Mouse (Mus musculus) C2C12 (cell line): ENCODE measurements around the gene Sympk. TPM values are rescaled to one million over a fixed set of nuclear protein-coding genes. Genes with fewer than 3 reads are reported as not detected.

Experiments used
- H3K27me3 ChIP-seq: one replicate; pipeline ENCODE4 v1.6.1; 2011; ENCODE audit not compliant: control insufficient read depth, insufficient read depth, insufficient read length
- H3K36me3 ChIP-seq: one replicate; pipeline ENCODE4 v1.6.1; 2011; ENCODE audit not compliant: control insufficient read depth, insufficient read depth
- H3K4me3 ChIP-seq: one replicate; pipeline ENCODE4 v1.5.1; 2011; ENCODE audit warnings: mild to moderate bottlenecking, control low read depth; ENCODE audit not compliant: poor library complexity, insufficient read depth, severe bottlenecking
- H3K79me2 ChIP-seq: one replicate; pipeline ENCODE4 v1.6.1; 2011; ENCODE audit not compliant: control insufficient read depth, insufficient read depth
- H3K79me3 ChIP-seq: one replicate; pipeline ENCODE4 v1.6.1; 2011; ENCODE audit warnings: low read depth, control low read depth
- H3ac ChIP-seq: one replicate; pipeline ENCODE3; 2011; ENCODE audit warnings: low read depth; ENCODE audit not compliant: control insufficient read depth, insufficient read length
- CEBPB ChIP-seq: IDR thresholded peaks from one replicate; pipeline ENCODE4 v1.6.1; 2011; ENCODE audit warnings: low read depth, mild to moderate bottlenecking, control low read depth, moderate library complexity
- CTCF ChIP-seq: IDR thresholded peaks from one replicate; pipeline ENCODE4 v1.5.1; 2011; ENCODE audit not compliant: control insufficient read depth, insufficient read depth, insufficient read length
- FOSL1 ChIP-seq: IDR thresholded peaks from one replicate; pipeline ENCODE4 v1.8.0; 2011; ENCODE audit warnings: mild to moderate bottlenecking, low read length; ENCODE audit not compliant: poor library complexity, insufficient read depth, severe bottlenecking
- MAX ChIP-seq: IDR thresholded peaks from one replicate; pipeline ENCODE4 v1.6.1; 2011; ENCODE audit warnings: mild to moderate bottlenecking, control low read depth
- MYOD1 ChIP-seq: IDR thresholded peaks from one replicate; pipeline ENCODE4 v1.6.1; 2011; ENCODE audit warnings: low read depth; ENCODE audit not compliant: control insufficient read depth, insufficient read length
- MYOG ChIP-seq: IDR thresholded peaks from one replicate; pipeline ENCODE4 v1.6.1; 2011; ENCODE audit not compliant: control insufficient read depth, insufficient read length; ENCODE audit errors: extremely low read depth
- USF1 ChIP-seq: IDR thresholded peaks from one replicate; pipeline ENCODE4 v1.6.1; 2011; ENCODE audit warnings: low read depth, mild to moderate bottlenecking, control low read depth, moderate library complexity
- long read RNA-seq, 2 experiments: library from polyadenylated mRNA; unstranded; transcript quantifications; one replicate each; pipeline ENCODE4 v2.0.0; 2019 to 2020
- polyA plus RNA-seq: library from polyadenylated mRNA; unstranded; fragments of >200 nt; fragmentation: generic; extraction: Trizol; gene quantifications from one replicate; pipeline ENCODE4 v1.2.1, GENCODE M21; 2012; ENCODE audit warnings: missing spikeins

The Sympk gene
- polyA plus RNA-seq: 84.8 TPM
- long read RNA-seq, experiment 1, partial matches to known transcripts: 2 of 4 reads
- long read RNA-seq, experiment 1, other reads (novel, unspliced or antisense): 0 of 4 reads
- long read RNA-seq, experiment 2, full-length matches to known transcripts: 20 of 32 reads
- long read RNA-seq, experiment 2, partial matches to known transcripts: 9 of 32 reads
- long read RNA-seq, experiment 2, other reads (novel, unspliced or antisense): 3 of 32 reads

GRCm38 (mm10) chr7:19024096-19024506 is at the start of gene Sympk:
Gene Sympk (plus strand): TSS chr7:19024377.
- TF ChIP-seq USF1 (no peak), MAX (no peak), CTCF (no peak), CEBPB (no peak), MYOD1 (no peak), MYOG (no peak), FOSL1 (no peak)
- H3K79me2 ChIP-seq: peaks cover 45% of the 10 kb centered on the region
- peaks cover 18% of the 10 kb centered on the region for H3K79me3 ChIP-seq
- peaks cover 12% of the 10 kb centered on the region for H3K27me3 ChIP-seq
- peak within 1 kb of the TSS; percentile 63 for H3K4me3 ChIP-seq
- H3K36me3 ChIP-seq: peaks cover 5% of the 10 kb centered on the region
- H3ac ChIP-seq: peak within 1 kb of the TSS; percentile 91

- peaks cover 16% of the 10 kb centered on the region for H3K27me3 ChIP-seq
- H3K36me3 ChIP-seq: no peaks in the 10 kb centered on the region
- TF ChIP-seq FOSL1 (no peak), MAX (no peak), MYOD1 (peak; percentile 14)
- H3K4me3 ChIP-seq: no peak overlapping the region
- H3K79me3 ChIP-seq: no peaks in the 10 kb centered on the region
- H3ac ChIP-seq: no peak overlapping the region
- H3K79me2 ChIP-seq: no peaks in the 10 kb centered on the region
Observed at GRCm38 (mm10) chr7:18978381-18978780, 45.8 kb upstream of the Sympk start.

- TF ChIP-seq FOSL1 (no peak), USF1 (no peak), CTCF (no peak), CEBPB (no peak)
- H3ac ChIP-seq: no peak overlapping the region
- no peak overlapping the region for H3K4me3 ChIP-seq
- no peaks in the 10 kb centered on the region for H3K79me3 ChIP-seq
- no peaks in the 10 kb centered on the region for H3K79me2 ChIP-seq
- peaks cover 18% of the 10 kb centered on the region for H3K27me3 ChIP-seq
- no peaks in the 10 kb centered on the region for H3K36me3 ChIP-seq
Observed at GRCm38 (mm10) chr7:18986503-18986902, 37.7 kb upstream of the Sympk start.

- H3K79me3 ChIP-seq: no peaks in the 10 kb centered on the region
- H3ac ChIP-seq: no peak within 1 kb of the TSS
- no peaks in the 10 kb centered on the region for H3K79me2 ChIP-seq
- no peaks in the 10 kb centered on the region for H3K36me3 ChIP-seq
- TF ChIP-seq FOSL1 (no peak), MYOD1 (no peak), USF1 (no peak), CTCF (no peak), MYOG (no peak), MAX (no peak), CEBPB (no peak)
- no peak within 1 kb of the TSS for H3K4me3 ChIP-seq
- H3K27me3 ChIP-seq: peaks cover 18% of the 10 kb centered on the region
Observed at GRCm38 (mm10) chr7:18987100-18987499, 37.1 kb upstream of the Sympk start, which contains the start of gene Nanos2. Gene Nanos2 (plus strand): TSS chr7:18987400.

GRCm38 (mm10) chr7:18987747-18988146 is 36.4 kb upstream of the Sympk start:
- peaks cover 18% of the 10 kb centered on the region for H3K27me3 ChIP-seq
- no peak for TF ChIP-seq MYOD1
- no peak for TF ChIP-seq CTCF
- TF ChIP-seq MYOG: no peak
- no peak for TF ChIP-seq MAX
- no peak for TF ChIP-seq CEBPB
- no peak for TF ChIP-seq USF1
- TF ChIP-seq FOSL1: no peak
- no peaks in the 10 kb centered on the region for H3K36me3 ChIP-seq
- H3K79me2 ChIP-seq: no peaks in the 10 kb centered on the region
- no peak overlapping the region for H3K4me3 ChIP-seq
- no peaks in the 10 kb centered on the region for H3K79me3 ChIP-seq
- H3ac ChIP-seq: no peak overlapping the region

- Histone ChIP-seq H3K4me3 (no peak overlapping the region), H3K27me3 (peaks cover 18% of the 10 kb centered on the region), H3K79me3 (no peaks in the 10 kb centered on the region), H3K36me3 (no peaks in the 10 kb centered on the region), H3K79me2 (no peaks in the 10 kb centered on the region), H3ac (no peak overlapping the region)
- TF ChIP-seq CEBPB: no peak
- no peak for TF ChIP-seq CTCF
- TF ChIP-seq MYOG: no peak
Observed at GRCm38 (mm10) chr7:18988780-18989179, 35.4 kb upstream of the Sympk start.
